Mouse (Mus musculus): Measurements from ENCODE around the gene Rasl2-9. TPM values are rescaled to one million over a fixed set of nuclear protein-coding genes. Genes with fewer than 3 reads are reported as not detected.
"Not testable (repeated sequence)": the region's sequence is repeated elsewhere in the genome, so short reads cannot be mapped to it uniquely, and the experiment has no call there.

The Rasl2-9 gene
- total RNA-seq, 1 experiment from 2014 or later = 1.7 TPM

- no peak for DNase-seq
Measured at GRCm38 (mm10) chr7:5080815-5081214, 44.9 kb downstream of the Rasl2-9 start.

DNA sequence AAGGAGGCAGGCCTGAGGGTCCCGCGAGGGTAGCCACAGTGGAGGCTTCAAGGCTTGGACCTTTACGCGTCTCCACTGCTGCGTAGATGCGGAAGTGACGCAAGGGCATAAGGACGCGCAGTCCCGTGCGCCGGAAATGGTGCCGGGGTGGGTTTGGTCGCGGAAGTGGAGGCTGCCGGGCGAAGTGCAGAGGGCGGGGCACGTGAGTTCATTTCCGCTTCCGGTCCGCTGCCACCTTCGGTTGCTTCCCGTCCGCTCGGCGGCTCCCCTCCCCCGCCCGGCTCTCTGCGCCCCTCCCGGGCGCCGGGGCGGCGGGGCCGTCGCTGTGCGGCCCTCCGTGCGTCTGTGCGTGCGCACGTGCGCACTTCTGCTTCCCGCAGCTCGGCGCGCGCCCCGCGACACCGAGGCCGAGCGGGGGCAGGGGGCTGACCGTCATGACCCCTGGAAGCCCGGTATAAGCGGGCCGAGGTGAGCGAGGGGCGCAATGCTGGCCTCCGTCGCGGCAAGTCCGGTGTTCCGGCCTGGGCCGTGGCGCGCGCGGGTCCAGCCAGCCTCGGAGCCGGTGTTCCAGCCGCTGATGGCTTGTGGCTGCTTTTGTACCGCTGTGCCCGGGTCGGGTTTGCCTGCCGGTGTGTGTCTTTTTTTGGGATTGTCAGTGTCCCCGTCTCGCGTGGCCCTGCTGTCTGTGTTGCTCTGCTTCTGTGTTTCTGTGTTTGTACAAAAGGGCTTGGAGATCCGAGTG is 45.6 kb downstream of the Rasl2-9 start, which contains the start of gene Epn1:
Gene Epn1, plus strand, starts transcription at position 226 of the 742 bp plus-strand sequence.
- peak; percentile 98 for DNase-seq

DNA sequence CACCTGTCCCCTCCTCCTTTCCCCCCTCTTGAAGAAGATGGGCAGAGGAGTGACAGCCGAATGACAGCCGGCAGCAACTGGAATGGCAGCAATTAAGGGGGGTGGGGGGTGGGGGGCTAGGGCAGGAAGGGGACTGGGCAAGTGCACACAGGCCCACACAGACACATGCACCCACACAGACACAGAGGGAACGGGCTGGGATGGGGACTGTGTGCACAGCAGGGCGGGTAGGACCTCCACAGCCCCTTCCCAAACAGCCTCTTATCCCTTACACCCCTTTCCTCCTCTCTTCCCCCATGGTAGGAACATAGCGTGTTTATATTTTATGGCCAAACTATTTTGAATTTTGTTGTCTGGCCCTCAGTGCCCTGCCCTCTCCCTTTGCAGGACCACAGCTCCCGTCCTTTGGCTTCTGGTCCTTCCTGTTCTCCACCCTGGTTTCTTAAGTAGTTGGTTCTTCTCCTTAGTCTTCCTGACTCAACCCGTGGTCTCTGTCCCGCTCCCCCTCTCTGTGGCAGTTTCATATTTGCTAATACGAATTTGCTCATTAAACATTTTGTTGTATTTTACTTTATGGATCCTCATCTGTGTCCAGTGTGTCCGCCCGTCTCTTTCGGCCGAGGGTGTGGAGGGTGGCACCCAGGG is 46.3 kb downstream of the Rasl2-9 start:
- not testable (repeated sequence) for DNase-seq

GRCm38 (mm10) chr7:5076931-5077330 is 48.8 kb downstream of the Rasl2-9 start:
- DNase-seq = no peak

GRCm38 (mm10) chr7:5074984-5075383 is 50.8 kb downstream of the Rasl2-9 start:
- DNase-seq = no peak

Small RNA genes lying within 50 kb of the gene (microRNA-seq; reads per million reads assigned to microRNA genes)
- gene Gm26217 = 0 reads per million in 2 experiments

Other genes with a start within 250 kb of the Rasl2-9 start
- gene Isoc2a, start 248.8 kb downstream of the Rasl2-9 start, total RNA-seq (2021) = 55.7 and 67.9 TPM in 2 replicates
- 0.26 TPM in 1 of 2 replicates, not detected in the other for gene Gm36210, start 219.4 kb downstream of the Rasl2-9 start, total RNA-seq (2021)
- 13.7 and 16.2 TPM in 2 replicates for gene Zfp628, start 210.7 kb downstream of the Rasl2-9 start, total RNA-seq (2021)
- 6.6 and 8.1 TPM in 2 replicates for gene Nat14, start 203.9 kb downstream of the Rasl2-9 start, total RNA-seq (2021)
- 3.9 and 5.0 TPM in 2 replicates for gene Ssc5d, start 200.2 kb downstream of the Rasl2-9 start, total RNA-seq (2021)
- 0.63 TPM in 1 of 2 replicates, not detected in the other for gene Sbk2, start 161.5 kb downstream of the Rasl2-9 start, total RNA-seq (2021)
- 0.37 and 0.64 TPM in 2 replicates for gene Sbk3, start 154.8 kb downstream of the Rasl2-9 start, total RNA-seq (2021)
- gene Zfp579, start 129.8 kb downstream of the Rasl2-9 start, total RNA-seq (2021) = 17.8 and 20.5 TPM in 2 replicates
- gene Zfp524, start 111.5 kb downstream of the Rasl2-9 start, total RNA-seq (2021) = 11.7 and 12.9 TPM in 2 replicates
- gene Fiz1, start 111.3 kb downstream of the Rasl2-9 start, total RNA-seq (2021) = 22.7 and 25.8 TPM in 2 replicates
- gene Gm44973, start 110.5 kb downstream of the Rasl2-9 start, total RNA-seq (2021) = not detected in 2 replicates
- gene Zfp865, start 105.6 kb downstream of the Rasl2-9 start, total RNA-seq (2021) = 25.3 and 30.5 TPM in 2 replicates
- 1.3 and 2.7 TPM in 2 replicates for gene Ccdc106, start 105.4 kb downstream of the Rasl2-9 start, total RNA-seq (2021)
- not detected in 2 replicates for gene 4632433K11Rik, start 91.8 kb downstream of the Rasl2-9 start, total RNA-seq (2021)
- gene Zfp784, start 87.5 kb downstream of the Rasl2-9 start, total RNA-seq (2021) = 4.7 and 5.5 TPM in 2 replicates
- 10.0 and 12.9 TPM in 2 replicates for gene Zfp580, start 74.4 kb downstream of the Rasl2-9 start, total RNA-seq (2021)
- gene U2af2, start 63.8 kb downstream of the Rasl2-9 start, total RNA-seq (2021) = 166 and 184 TPM in 2 replicates
- 145 and 155 TPM in 2 replicates for gene Epn1, start 45.7 kb downstream of the Rasl2-9 start, total RNA-seq (2021)
- gene Rfpl4, start 9.0 kb downstream of the Rasl2-9 start, total RNA-seq (2021) = not detected in 2 replicates
- not detected in 2 replicates for gene Vmn1r55, start 23.7 kb upstream of the Rasl2-9 start, total RNA-seq (2021)
- not detected in 2 replicates for gene Vmn1r56, start 70.8 kb upstream of the Rasl2-9 start, total RNA-seq (2021)
- gene Vmn1r57, start 92.5 kb upstream of the Rasl2-9 start, total RNA-seq (2021) = not detected in 2 replicates
- gene Gm5065, start 224.6 kb upstream of the Rasl2-9 start, total RNA-seq (2021) = not detected in 2 replicates
- not detected in 2 replicates for gene Nlrp2, start 225.1 kb upstream of the Rasl2-9 start, total RNA-seq (2021)

Measured in adrenal gland, postnatal 14 days (tissue).